Mouse (Mus musculus) megakaryocyte, embryonic 14.5 days (primary cell): ENCODE results near the gene Gfm2.

Source experiments
- FLI1 ChIP-seq: IDR thresholded peaks from 2 replicates; pipeline ENCODE4 v1.6.1; 2012; ENCODE audit warnings: low read length, inconsistent platforms, mixed read lengths
- GATA1 ChIP-seq: IDR thresholded peaks from 3 replicates; pipeline ENCODE4 v1.6.1; 2012; ENCODE audit warnings: mixed read lengths, low read length, inconsistent platforms, borderline replicate concordance

GRCm38 (mm10) chr13:97224341-97224982, 86.7 kb downstream of the Gfm2 start:
- no peak for TF ChIP-seq GATA1
- TF ChIP-seq FLI1: no peak
